Mouse (Mus musculus) myocyte (in vitro differentiated cells): ENCODE measurements around the gene Fam117a.

ENCODE experiments used
- CEBPB ChIP-seq: IDR thresholded peaks from 2 replicates; pipeline ENCODE4 v1.6.1; 2011; ENCODE audit warnings: mild to moderate bottlenecking, moderate library complexity; ENCODE audit not compliant: poor library complexity, insufficient read depth, severe bottlenecking
- E2F4 ChIP-seq: IDR thresholded peaks from one replicate; pipeline ENCODE4 v1.6.1; 2011; ENCODE audit warnings: mild to moderate bottlenecking, control low read depth, moderate library complexity; ENCODE audit not compliant: insufficient read depth
- MAX ChIP-seq: IDR thresholded peaks from one replicate; pipeline ENCODE4 v1.6.1; 2011; ENCODE audit warnings: low read depth, mild to moderate bottlenecking, control low read depth
- POLR2A ChIP-seq: IDR thresholded peaks from one replicate; pipeline ENCODE4 v1.6.1; 2011; ENCODE audit warnings: low read depth, mild to moderate bottlenecking, control low read depth, moderate library complexity; ENCODE audit not compliant: insufficient read length
- REST ChIP-seq: IDR thresholded peaks from one replicate; pipeline ENCODE4 v1.6.1; 2011; ENCODE audit warnings: mild to moderate bottlenecking, control low read depth, moderate library complexity; ENCODE audit not compliant: insufficient read depth, insufficient read length
- TCF12 ChIP-seq: IDR thresholded peaks from one replicate; pipeline ENCODE4 v1.6.1; 2011; ENCODE audit warnings: mild to moderate bottlenecking, control low read depth; ENCODE audit not compliant: poor library complexity, insufficient read depth, severe bottlenecking
- USF1 ChIP-seq: IDR thresholded peaks from one replicate; pipeline ENCODE4 v1.6.1; 2011; ENCODE audit warnings: low read depth, mild to moderate bottlenecking, control low read depth, moderate library complexity

- TF ChIP-seq TCF12, result no peak
- no peak for TF ChIP-seq USF1
- no peak for TF ChIP-seq POLR2A
- TF ChIP-seq E2F4, result no peak
- no peak for TF ChIP-seq REST
- TF ChIP-seq MAX, result no peak
- TF ChIP-seq CEBPB, result no peak
Measured at GRCm38 (mm10) chr11:95415931-95416330, 79.1 kb downstream of the Fam117a start.
